Mouse (Mus musculus) megakaryocyte, embryonic 14.5 days (primary cell): Measurements from ENCODE around the gene Cyp2g1.

Experiments
- FLI1 ChIP-seq: IDR thresholded peaks from 2 replicates; pipeline ENCODE4 v1.6.1; 2012; ENCODE audit warnings: low read length, inconsistent platforms, mixed read lengths
- GATA1 ChIP-seq: IDR thresholded peaks from 3 replicates; pipeline ENCODE4 v1.6.1; 2012; ENCODE audit warnings: mixed read lengths, low read length, inconsistent platforms, borderline replicate concordance

GRCm38 (mm10) chr7:26789984-26790383 lies 18.7 kb upstream of the Cyp2g1 start:
- no peak for TF ChIP-seq FLI1
- no peak for TF ChIP-seq GATA1
